Mouse (Mus musculus) cortical plate, adult 2 months (tissue): ENCODE results near the gene Elmo3.

Experiments used
- CTCF ChIP-seq: fragments of 200-500 bp; IDR thresholded peaks from 2 replicates; pipeline ENCODE4 v1.5.1; 2011; ENCODE audit warnings: mild to moderate bottlenecking, control low read depth, low read length; ENCODE audit not compliant: insufficient read depth; ENCODE audit errors: extremely low read depth
- POLR2A ChIP-seq: fragments of 200-500 bp; IDR thresholded peaks from 2 replicates; pipeline ENCODE4 v1.6.1; 2011; ENCODE audit warnings: mild to moderate bottlenecking, low read length, control low read depth; ENCODE audit not compliant: insufficient read depth; ENCODE audit errors: extremely low read depth

- TF ChIP-seq CTCF = no peak
- TF ChIP-seq POLR2A = no peak
Observed at GRCm38 (mm10) chr8:105346611-105347427, 41.4 kb downstream of the Elmo3 start.
